Mouse (Mus musculus): ENCODE data around the gene Krt87. TPM values are rescaled to one million over a fixed set of nuclear protein-coding genes. Genes with fewer than 3 reads are reported as not detected.

Gene Krt87
- total and polyA plus RNA-seq, 3 experiments, result not detected

DNA sequence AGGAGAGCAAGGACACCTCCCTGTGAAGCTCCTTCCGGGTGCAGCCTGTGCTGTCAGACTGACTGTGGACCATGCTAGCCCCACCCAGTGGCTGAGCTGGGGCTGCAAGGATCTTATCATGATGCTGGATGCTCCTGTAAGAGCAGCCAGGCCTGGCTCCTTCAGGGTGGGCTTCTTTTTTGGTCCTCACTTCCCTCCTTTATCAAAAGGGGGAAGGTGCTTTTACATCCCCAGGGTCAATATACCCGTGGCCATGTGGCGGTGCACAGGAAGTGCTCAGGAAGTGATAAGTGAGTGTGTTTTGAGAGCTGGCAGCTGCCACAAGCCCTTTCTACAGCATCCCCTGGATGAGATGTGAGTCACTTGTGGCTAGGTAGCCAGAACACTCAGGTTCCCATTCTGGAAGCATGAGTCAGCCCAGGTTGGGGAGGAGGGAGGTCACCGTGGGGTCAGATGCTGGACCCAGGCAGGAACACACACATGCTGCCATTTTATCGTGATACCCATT lies 50.5 kb downstream of the Krt87 start:
- no peaks in the 10 kb centered on the region for H3K36me3 ChIP-seq (ENCODE audit: control insufficient read depth in 1 of 2, insufficient read depth in 2 of 2, low read length in 2 of 2)
- no peak overlapping the region for H3K9ac ChIP-seq (ENCODE audit: control insufficient read depth, low read depth, low read length, poor library complexity, severe bottlenecking)
- H3K79me2 ChIP-seq (ENCODE audit: control insufficient read depth, insufficient read depth, low read length, poor library complexity), result no peaks in the 10 kb centered on the region
- TF ChIP-seq MEF2A (IDR thresholded peaks at IDR 0.05; ENCODE audit: extremely low read depth, insufficient replicate concordance, low read depth, low read length, poor library complexity, severe bottlenecking) (no peak), ZMIZ1 (IDR thresholded peaks at IDR 0.05; ENCODE audit: low read depth, low read length) (no peak), MYC (IDR thresholded peaks at IDR 0.05; ENCODE audit: low read depth, low read length) (no peak), TAL1 (IDR thresholded peaks at IDR 0.05; ENCODE audit: low read length) (0 out of 2 replicates have a peak, but pooled peaks have one; percentile 4), RCOR1 (IDR thresholded peaks at IDR 0.05; ENCODE audit: low read depth, low read length) (no peak), CTCF (IDR thresholded peaks at IDR 0.05 in 2 of 3, conservative IDR thresholded peaks at IDR 0.05 in 1 of 3; ENCODE audit: control insufficient read depth in 1 of 3, insufficient read depth in 1 of 3, low read depth in 2 of 3, low read length in 3 of 3, poor library complexity in 1 of 3, severe bottlenecking in 1 of 3) (peak in 2 of 3 experiments; percentile 27 to 39; a peak in 5 of 6 replicates)
- H3K27ac ChIP-seq (ENCODE audit: control insufficient read depth, low read depth, low read length), result no peak overlapping the region
- H3K4me1 ChIP-seq (ENCODE audit: control insufficient read depth in 1 of 2, insufficient read depth in 2 of 2, low read length in 2 of 2), result no peaks in the 10 kb centered on the region
- H3K9me3 ChIP-seq (replicated peaks; ENCODE audit: insufficient read depth, low read length), result no peaks in the 10 kb centered on the region
- no peak overlapping the region for H3K4me3 ChIP-seq (ENCODE audit: control insufficient read depth in 1 of 2, insufficient read depth in 1 of 2, low read depth in 2 of 2, low read length in 2 of 2)
- H3K27me3 ChIP-seq (ENCODE audit: control insufficient read depth in 1 of 2, insufficient read depth in 2 of 2, low read length in 2 of 2), result peaks cover 0 to 2% of the 10 kb centered on the region in 2 experiments; a peak in 1 of 4 replicates
- peak; percentile 36 for DNase-seq (ENCODE audit: low read depth, low spot score)

- H3K4me1 ChIP-seq (ENCODE audit: control insufficient read depth in 1 of 2, insufficient read depth in 2 of 2, low read length in 2 of 2), result no peaks in the 10 kb centered on the region
- peaks cover 0 to 2% of the 10 kb centered on the region in 2 experiments; a peak in 1 of 4 replicates for H3K27me3 ChIP-seq (ENCODE audit: control insufficient read depth in 1 of 2, insufficient read depth in 2 of 2, low read length in 2 of 2)
- H3K27ac ChIP-seq (ENCODE audit: control insufficient read depth, low read depth, low read length), result no peak overlapping the region
- no peak for DNase-seq (ENCODE audit: low read depth, low spot score)
- H3K4me3 ChIP-seq (ENCODE audit: control insufficient read depth in 1 of 2, insufficient read depth in 1 of 2, low read depth in 2 of 2, low read length in 2 of 2), result no peak overlapping the region
- no peaks in the 10 kb centered on the region for H3K79me2 ChIP-seq (ENCODE audit: control insufficient read depth, insufficient read depth, low read length, poor library complexity)
- no peaks in the 10 kb centered on the region for H3K9me3 ChIP-seq (replicated peaks; ENCODE audit: insufficient read depth, low read length)
- H3K9ac ChIP-seq (ENCODE audit: control insufficient read depth, low read depth, low read length, poor library complexity, severe bottlenecking), result no peak overlapping the region
- TF ChIP-seq ZKSCAN1 (IDR thresholded peaks at IDR 0.05; ENCODE audit: low read depth, low read length), result no peak
- no peak for TF ChIP-seq CHD2 (IDR thresholded peaks at IDR 0.05; ENCODE audit: low read length)
- TF ChIP-seq POLR2AphosphoS2 (IDR thresholded peaks at IDR 0.05; ENCODE audit: low read length), result no peak
- peak; percentile 26 for TF ChIP-seq SMC3 (IDR thresholded peaks at IDR 0.05; ENCODE audit: low read depth, low read length)
- TF ChIP-seq TAL1 (IDR thresholded peaks at IDR 0.05; ENCODE audit: low read length), result no peak
- TF ChIP-seq EP300 (IDR thresholded peaks at IDR 0.05; ENCODE audit: low read depth in 1 of 2, low read length in 2 of 2), result no peak
- TF ChIP-seq CTCF (IDR thresholded peaks at IDR 0.05 in 2 of 3, conservative IDR thresholded peaks at IDR 0.05 in 1 of 3; ENCODE audit: control insufficient read depth in 1 of 3, insufficient read depth in 1 of 3, low read depth in 2 of 3, low read length in 3 of 3, poor library complexity in 1 of 3, severe bottlenecking in 1 of 3), result peak in 2 of 3 experiments; percentile 10 to 31; a peak in 2 of 6 replicates
- no peaks in the 10 kb centered on the region for H3K36me3 ChIP-seq (ENCODE audit: control insufficient read depth in 1 of 2, insufficient read depth in 2 of 2, low read length in 2 of 2)
Measured at GRCm38 (mm10) chr15:101387176-101387575, 51.4 kb downstream of the Krt87 start.

DNA sequence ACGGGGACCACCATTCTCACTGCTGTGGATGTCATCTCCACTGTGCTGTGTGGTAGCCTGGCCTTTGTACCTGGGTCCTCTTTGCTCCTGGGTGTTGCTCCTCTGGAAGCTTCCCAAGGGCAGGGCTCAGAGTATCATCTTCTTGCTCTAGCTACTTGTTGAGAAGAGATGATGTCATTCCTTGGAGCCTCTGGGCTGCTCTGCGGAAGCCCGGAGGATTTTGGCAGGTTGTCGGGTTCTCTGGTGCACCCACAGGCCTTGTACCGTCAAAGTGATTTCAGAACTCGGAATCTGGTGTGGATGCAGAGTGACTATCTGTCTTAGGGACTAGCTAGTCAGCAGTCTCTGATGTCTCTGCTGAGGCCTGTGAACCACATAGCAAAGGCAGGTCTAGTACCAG lies 53.5 kb downstream of the Krt87 start:
- Histone ChIP-seq H3K4me3 (ENCODE audit: control insufficient read depth in 1 of 2, insufficient read depth in 1 of 2, low read depth in 2 of 2, low read length in 2 of 2) (no peak overlapping the region), H3K27me3 (ENCODE audit: control insufficient read depth in 1 of 2, insufficient read depth in 2 of 2, low read length in 2 of 2) (peaks cover 0 to 2% of the 10 kb centered on the region in 2 experiments; a peak in 1 of 4 replicates), H3K27ac (ENCODE audit: control insufficient read depth, low read depth, low read length) (no peak overlapping the region), H3K79me2 (ENCODE audit: control insufficient read depth, insufficient read depth, low read length, poor library complexity) (no peaks in the 10 kb centered on the region), H3K9ac (ENCODE audit: control insufficient read depth, low read depth, low read length, poor library complexity, severe bottlenecking) (no peak overlapping the region), H3K4me1 (ENCODE audit: control insufficient read depth in 1 of 2, insufficient read depth in 2 of 2, low read length in 2 of 2) (no peaks in the 10 kb centered on the region), H3K36me3 (ENCODE audit: control insufficient read depth in 1 of 2, insufficient read depth in 2 of 2, low read length in 2 of 2) (no peaks in the 10 kb centered on the region), H3K9me3 (replicated peaks; ENCODE audit: insufficient read depth, low read length) (no peaks in the 10 kb centered on the region)
- TF ChIP-seq GATA1 (IDR thresholded peaks at IDR 0.05; ENCODE audit: low read depth, low read length) (no peak), RCOR1 (IDR thresholded peaks at IDR 0.05; ENCODE audit: low read depth, low read length) (no peak), ZKSCAN1 (IDR thresholded peaks at IDR 0.05; ENCODE audit: low read depth, low read length) (no peak)
- DNase-seq (ENCODE audit: low read depth, low spot score), result no peak

Data from MEL (cell line).